Mouse (Mus musculus): ENCODE results near the gene Nfe2l1.
"Not testable (repeated sequence)": the region's sequence is repeated elsewhere in the genome, so short reads cannot be mapped to it uniquely, and the experiment has no call there.

Gene Nfe2l1

GRCm38 (mm10) chr11:96829813-96830538, at the start of gene Nfe2l1:
Nfe2l1 (minus strand) TSS chr11:96829968.
- peak; percentile 99 for DNase-seq (ENCODE audit: low spot score)

- no peak for DNase-seq (ENCODE audit: low spot score)
Measured at GRCm38 (mm10) chr11:96879359-96879758, 49.6 kb upstream of the Nfe2l1 start.

- DNase-seq (ENCODE audit: low spot score) = no peak
Measured at GRCm38 (mm10) chr11:96878715-96879114, 48.9 kb upstream of the Nfe2l1 start.

GRCm38 (mm10) chr11:96877071-96877470, 47.3 kb upstream of the Nfe2l1 start:
- no peak for DNase-seq (ENCODE audit: low spot score)

GRCm38 (mm10) chr11:96876300-96877040, 46.7 kb upstream of the Nfe2l1 start:
- peak; percentile 79 for DNase-seq (ENCODE audit: low spot score)

GRCm38 (mm10) chr11:96875745-96876144, 46.0 kb upstream of the Nfe2l1 start:
- DNase-seq (ENCODE audit: low spot score) = peak; percentile 88

GRCm38 (mm10) chr11:96875270-96875669, 45.5 kb upstream of the Nfe2l1 start:
- DNase-seq (ENCODE audit: low spot score) = no peak

GRCm38 (mm10) chr11:96873601-96874140, 43.9 kb upstream of the Nfe2l1 start:
- no peak for DNase-seq (ENCODE audit: low spot score)

- DNase-seq (ENCODE audit: low spot score) = peak; percentile 59
Measured at GRCm38 (mm10) chr11:96872441-96873379, 42.9 kb upstream of the Nfe2l1 start.

GRCm38 (mm10) chr11:96867149-96867548, 37.4 kb upstream of the Nfe2l1 start:
- DNase-seq (ENCODE audit: low spot score) = peak; percentile 86

- peak; percentile 86 for DNase-seq (ENCODE audit: low spot score)
Measured at GRCm38 (mm10) chr11:96863206-96863995, 33.6 kb upstream of the Nfe2l1 start.

GRCm38 (mm10) chr11:96862534-96862933, 32.8 kb upstream of the Nfe2l1 start:
- DNase-seq (ENCODE audit: low spot score) = peak; percentile 20

- DNase-seq (ENCODE audit: low spot score) = peak; percentile 97
Measured at GRCm38 (mm10) chr11:96861878-96862289, 32.1 kb upstream of the Nfe2l1 start.

GRCm38 (mm10) chr11:96861446-96861845, 31.7 kb upstream of the Nfe2l1 start:
- peak; percentile 49 for DNase-seq (ENCODE audit: low spot score)

GRCm38 (mm10) chr11:96860564-96860963, 30.8 kb upstream of the Nfe2l1 start:
- peak; percentile 84 for DNase-seq (ENCODE audit: low spot score)

- DNase-seq (ENCODE audit: low spot score) = no peak
Measured at GRCm38 (mm10) chr11:96859635-96860034, 29.9 kb upstream of the Nfe2l1 start.

GRCm38 (mm10) chr11:96857446-96857845, 27.7 kb upstream of the Nfe2l1 start:
- peak; percentile 34 for DNase-seq (ENCODE audit: low spot score)

- peak; percentile 27 for DNase-seq (ENCODE audit: low spot score)
Measured at GRCm38 (mm10) chr11:96849681-96850467, 20.1 kb upstream of the Nfe2l1 start, which contains the start of gene Copz2. Copz2 (plus strand) TSS chr11:96849870.

GRCm38 (mm10) chr11:96849145-96849544, 19.4 kb upstream of the Nfe2l1 start:
- DNase-seq (ENCODE audit: low spot score) = not testable (repeated sequence)

- no peak for DNase-seq (ENCODE audit: low spot score)
Measured at GRCm38 (mm10) chr11:96848694-96849093, 18.9 kb upstream of the Nfe2l1 start.
